Mouse (Mus musculus) liver, postnatal 0 days (tissue): Measurements from ENCODE around the gene Asrgl1.

Experiments
- CTCF ChIP-seq: sonication (generic); IDR thresholded peaks from 2 replicates; pipeline ENCODE4 v1.5.1; 2016; ENCODE audit warnings: antibody characterized with exemption, low read depth
- EP300 ChIP-seq: IDR thresholded peaks from 2 replicates; pipeline ENCODE4 v1.6.1; 2016; ENCODE audit warnings: antibody characterized with exemption, low read depth, mild to moderate bottlenecking

DNA sequence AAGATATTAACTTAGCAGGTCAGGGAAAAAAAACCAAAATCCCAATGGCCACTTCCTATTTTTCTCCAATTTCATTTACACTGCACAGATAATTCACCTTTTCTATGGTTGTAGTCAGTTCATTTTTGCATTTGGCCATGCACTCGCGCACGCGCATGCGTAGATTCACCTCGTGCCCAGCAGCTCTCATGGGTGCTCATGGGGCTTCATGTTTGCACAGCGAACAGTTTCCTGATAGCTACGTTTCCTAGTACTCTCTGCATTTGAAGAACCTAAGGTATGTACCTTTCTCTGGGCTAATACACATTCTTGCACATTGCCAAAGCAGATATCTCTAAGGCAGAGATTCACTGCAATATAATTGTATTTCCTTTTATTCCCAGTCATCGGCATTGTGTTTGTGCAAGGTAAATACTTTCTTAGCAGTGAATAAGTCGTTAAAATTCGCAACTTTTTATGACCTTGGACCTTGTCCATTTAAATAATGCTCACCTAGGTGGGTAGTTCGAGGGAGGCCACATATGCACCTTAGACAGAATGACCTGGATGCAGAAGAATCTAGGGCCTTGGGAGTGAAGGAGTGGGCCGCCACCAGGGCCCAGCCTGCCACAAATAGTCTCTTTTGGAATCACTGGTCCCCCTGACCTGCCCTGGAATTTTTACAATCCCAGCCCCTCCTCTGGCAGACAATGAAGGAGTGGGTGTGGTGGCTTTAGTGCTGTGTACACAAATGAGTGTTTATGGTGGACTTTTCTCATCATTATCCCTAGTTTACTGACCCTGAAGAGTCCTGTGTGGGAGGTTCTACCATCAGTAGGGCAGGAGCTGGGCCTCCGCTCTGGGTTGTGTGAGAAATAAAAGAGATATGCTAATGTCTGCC is 53.9 kb downstream of the Asrgl1 start:
- TF ChIP-seq CTCF (no peak), EP300 (no peak)
